Mouse (Mus musculus) megakaryocyte, adult 5-6 weeks (primary cell): ENCODE measurements around the gene Hectd4. TPM values are rescaled to one million over a fixed set of nuclear protein-coding genes. Genes with fewer than 3 reads are reported as not detected.

Experiments used
- ATAC-seq: 2 replicates; pipeline ENCODE4 v1.8.0; 2016; ENCODE audit warnings: mild to moderate bottlenecking, inconsistent platforms; ENCODE audit not compliant: poor library complexity, severe bottlenecking
- total RNA-seq, 2 experiments: library from RNA; stranded (forward) in 1 of 2; stranded (reverse) in 1 of 2; fragments of 153-499, 151-499 nt in 1 of 2; fragments of 221-1000, 200-1000 nt in 1 of 2; gene quantifications; 2 replicates each; pipeline versions ENCODE4 v1.2.3 to v1.2.4; 2015 to 2017

The Hectd4 gene
- total RNA-seq, 2 experiments from 2014 or later = 8.6 to 12.0 TPM

GRCm38 (mm10) chr5:121271046-121271445, 51.0 kb downstream of the Hectd4 start:
- ATAC-seq = no peak

- ATAC-seq = no peak
These were observed 56.8 kb downstream of the Hectd4 start for GRCm38 (mm10) chr5:121276808-121277207.

- no peak for ATAC-seq
These were observed 60.4 kb downstream of the Hectd4 start for GRCm38 (mm10) chr5:121280456-121280855.

GRCm38 (mm10) chr5:121283051-121283450, 63.0 kb downstream of the Hectd4 start:
- ATAC-seq = peak; percentile 47; the same call in 1 of the 2 replicates

- no peak for ATAC-seq
These were observed 64.8 kb downstream of the Hectd4 start for GRCm38 (mm10) chr5:121284816-121285215.

GRCm38 (mm10) chr5:121287213-121287612, 67.2 kb downstream of the Hectd4 start:
- ATAC-seq = no peak

GRCm38 (mm10) chr5:121290289-121290688, 70.3 kb downstream of the Hectd4 start:
- ATAC-seq = no peak

GRCm38 (mm10) chr5:121292309-121293165, 72.5 kb downstream of the Hectd4 start:
- peak; percentile 81 for ATAC-seq

GRCm38 (mm10) chr5:121305009-121305408, 85.0 kb downstream of the Hectd4 start:
- ATAC-seq = no peak

GRCm38 (mm10) chr5:121307620-121308019, 87.6 kb downstream of the Hectd4 start:
- ATAC-seq = no peak

GRCm38 (mm10) chr5:121311576-121311975, 91.6 kb downstream of the Hectd4 start:
- ATAC-seq = peak; percentile 87

- ATAC-seq = no peak
These were observed 93.9 kb downstream of the Hectd4 start for GRCm38 (mm10) chr5:121313764-121314474.

- ATAC-seq = no peak
These were observed 106.2 kb downstream of the Hectd4 start for GRCm38 (mm10) chr5:121326079-121326805.

- ATAC-seq = 0 out of 2 replicates have a peak, but pooled peaks have one; percentile 29
These were observed 109.5 kb downstream of the Hectd4 start for GRCm38 (mm10) chr5:121329333-121330058.

GRCm38 (mm10) chr5:121330154-121330816, 110.3 kb downstream of the Hectd4 start:
- ATAC-seq = peak; percentile 55

- no peak for ATAC-seq
These were observed 111.7 kb downstream of the Hectd4 start for GRCm38 (mm10) chr5:121331731-121332130.

- ATAC-seq = no peak
These were observed 114.0 kb downstream of the Hectd4 start for GRCm38 (mm10) chr5:121333976-121334375.

GRCm38 (mm10) chr5:121334454-121334853, 114.4 kb downstream of the Hectd4 start:
- no peak for ATAC-seq

GRCm38 (mm10) chr5:121335426-121335825, 115.4 kb downstream of the Hectd4 start:
- no peak for ATAC-seq

- no peak for ATAC-seq
These were observed 116.0 kb downstream of the Hectd4 start for GRCm38 (mm10) chr5:121336009-121336408.
